Mouse (Mus musculus) myocyte (in vitro differentiated cells): Measurements from ENCODE around the gene Kif5c.

Experiments
- E2F4 ChIP-seq: IDR thresholded peaks from one replicate; pipeline ENCODE4 v1.6.1; 2011; ENCODE audit warnings: mild to moderate bottlenecking, control low read depth, moderate library complexity; ENCODE audit not compliant: insufficient read depth
- MAX ChIP-seq: IDR thresholded peaks from one replicate; pipeline ENCODE4 v1.6.1; 2011; ENCODE audit warnings: low read depth, mild to moderate bottlenecking, control low read depth
- MYOD1 ChIP-seq, 3 experiments: IDR thresholded peaks; one replicate each; pipeline ENCODE4 v1.6.1; 2011; ENCODE audit warnings: control low read depth in 2 of 3, low read depth in 2 of 3, mild to moderate bottlenecking in 2 of 3, moderate library complexity in 1 of 3; ENCODE audit not compliant: insufficient read length in 2 of 3, control insufficient read depth in 1 of 3
- MYOG ChIP-seq, 3 experiments: IDR thresholded peaks; one replicate each; pipeline ENCODE4 v1.6.1; 2011; ENCODE audit warnings: control low read depth in 2 of 3, low read depth in 2 of 3, mild to moderate bottlenecking in 2 of 3; ENCODE audit not compliant: insufficient read length in 2 of 3, control insufficient read depth in 1 of 3, insufficient read depth in 1 of 3
- POLR2A ChIP-seq: IDR thresholded peaks from one replicate; pipeline ENCODE4 v1.6.1; 2011; ENCODE audit warnings: low read depth, mild to moderate bottlenecking, control low read depth, moderate library complexity; ENCODE audit not compliant: insufficient read length
- POLR2AphosphoS2 ChIP-seq: IDR thresholded peaks from one replicate; pipeline ENCODE4 v1.6.1; 2011; ENCODE audit warnings: low read depth, control low read depth; ENCODE audit not compliant: insufficient read length
- TCF12 ChIP-seq: IDR thresholded peaks from one replicate; pipeline ENCODE4 v1.6.1; 2011; ENCODE audit warnings: mild to moderate bottlenecking, control low read depth; ENCODE audit not compliant: poor library complexity, insufficient read depth, severe bottlenecking
- TCF3 ChIP-seq: IDR thresholded peaks from one replicate; pipeline ENCODE4 v1.6.1; 2011; ENCODE audit warnings: low read depth, control low read depth; ENCODE audit not compliant: insufficient read length
- USF1 ChIP-seq: IDR thresholded peaks from one replicate; pipeline ENCODE4 v1.6.1; 2011; ENCODE audit warnings: low read depth, mild to moderate bottlenecking, control low read depth, moderate library complexity

- TF ChIP-seq POLR2A = no peak
- TF ChIP-seq E2F4 = no peak
- no peak for TF ChIP-seq MYOG (IDR thresholded peaks at IDR 0.05; ENCODE audit: control insufficient read depth in 1 of 3, insufficient read depth in 1 of 3, insufficient read length in 2 of 3, low read depth in 2 of 3)
- no peak for TF ChIP-seq MYOD1 (IDR thresholded peaks at IDR 0.05; ENCODE audit: control insufficient read depth in 1 of 3, insufficient read length in 2 of 3, low read depth in 2 of 3)
- TF ChIP-seq POLR2AphosphoS2 = no peak
- no peak for TF ChIP-seq USF1
- TF ChIP-seq TCF12 = no peak
- TF ChIP-seq MAX = no peak
- TF ChIP-seq TCF3 = no peak
These were observed 119.9 kb downstream of the Kif5c start for GRCm38 (mm10) chr2:49739046-49739445.
